Mouse (Mus musculus) stomach, embryonic 16.5 days (tissue): Measurements from ENCODE around the gene Stk11. TPM values are rescaled to one million over a fixed set of nuclear protein-coding genes. Genes with fewer than 3 reads are reported as not detected.
A peak's percentile ranks its signal among the peaks of the same experiment; 100 is the strongest.

Experiments used
- ATAC-seq: fragments of 200-750 bp; cut with Nextera tagmentation; 2 replicates; pipeline ENCODE4 v1.8.0; 2017; ENCODE audit warnings: moderate number of reproducible peaks, moderate TSS enrichment; ENCODE audit not compliant: insufficient read depth, low FRiP score
- H3K27ac ChIP-seq: fragments of 300-500 bp; sonication (generic); 2 replicates; pipeline ENCODE4 v1.5.1; 2014; ENCODE audit warnings: low read length
- H3K27me3 ChIP-seq: fragments of 300-500 bp; sonication (generic); 2 replicates; pipeline ENCODE4 v1.6.1; 2014; ENCODE audit warnings: low read length, control low read depth, mixed read lengths; ENCODE audit not compliant: control insufficient read depth, insufficient read depth
- H3K36me3 ChIP-seq: fragments of 300-500 bp; sonication (generic); 2 replicates; pipeline ENCODE4 v1.6.1; 2014; ENCODE audit warnings: low read length; ENCODE audit not compliant: control insufficient read depth, insufficient read depth
- H3K4me1 ChIP-seq: fragments of 300-500 bp; sonication (generic); 2 replicates; pipeline ENCODE4 v1.6.1; 2014; ENCODE audit warnings: low read length, control low read depth, mixed read lengths; ENCODE audit not compliant: control insufficient read depth, insufficient read depth
- H3K4me2 ChIP-seq: fragments of 300-500 bp; sonication (generic); 2 replicates; pipeline ENCODE4 v1.6.1; 2014; ENCODE audit warnings: low read depth, low read length, mixed read lengths
- H3K4me3 ChIP-seq: fragments of 300-500 bp; sonication (generic); replicated peaks from 2 replicates; pipeline ENCODE4 v1.5.1; 2014; ENCODE audit warnings: mild to moderate bottlenecking, low read length
- H3K9ac ChIP-seq: fragments of 300-500 bp; sonication (generic); 2 replicates; pipeline ENCODE4 v1.6.1; 2014; ENCODE audit warnings: low read length
- H3K9me3 ChIP-seq: fragments of 300-500 bp; sonication (generic); replicated peaks from 2 replicates; pipeline ENCODE4 v1.6.1; 2016; ENCODE audit warnings: low read length, control low read depth; ENCODE audit not compliant: control insufficient read depth
- WGBS: fragments of 180-500 bp; shearing (Covaris S2); extraction: QIAGEN DNeasy Blood & Tissue Kit; methylation state at CpG from one replicate; pipeline ENCODE4 v1.1.7; 2014; 5-methylcytosine and 5-hydroxymethylcytosine counted together
- polyA plus RNA-seq: library from polyadenylated mRNA; unstranded; fragments of >200 nt; fragmentation: Nextera tagmentation; extraction: Ambion mirVana; gene quantifications from 2 replicates; pipeline ENCODE4 v1.2.1, GENCODE M21; 2015

Gene Stk11
- polyA plus RNA-seq, 1 experiment from 2014 or later = 14.5 TPM

DNA sequence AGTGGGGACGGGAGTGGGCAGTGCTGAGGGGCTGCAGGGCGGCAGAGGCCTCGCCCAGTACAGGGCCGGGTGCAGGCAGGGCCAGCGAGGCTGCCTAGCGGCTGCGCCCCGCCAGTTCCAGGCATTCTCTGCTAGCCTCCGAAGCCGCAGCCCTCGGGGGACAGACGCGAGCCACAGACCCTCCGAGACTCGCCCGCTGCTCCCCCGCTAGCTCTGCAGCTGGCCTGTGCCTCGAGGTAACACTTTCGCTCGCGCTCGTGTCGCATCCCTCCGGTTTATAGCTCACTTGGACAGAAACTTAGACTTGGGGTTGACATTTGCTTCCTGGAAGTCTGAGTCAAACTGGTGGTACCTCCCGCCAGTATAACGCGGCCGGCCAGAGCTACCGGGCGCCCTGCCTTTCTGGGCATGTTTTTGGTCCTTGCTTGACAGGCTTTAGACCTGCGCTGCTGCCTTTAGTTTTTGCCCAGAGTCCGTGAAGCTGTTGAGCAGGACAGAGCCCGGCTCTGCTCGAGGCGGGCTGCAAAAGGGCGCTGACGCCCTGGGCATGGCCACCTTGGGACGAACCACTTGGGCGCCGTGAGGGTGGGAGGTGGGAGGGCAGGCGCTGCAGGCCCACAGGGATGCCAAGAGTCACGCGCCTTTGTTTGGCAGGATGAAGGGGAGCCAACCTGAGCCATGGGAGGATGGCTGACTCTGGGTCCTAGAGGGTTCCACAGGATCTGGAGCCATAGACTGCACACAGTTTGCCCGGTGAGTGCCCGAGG lies 56.3 kb downstream of the Stk11 start:
- ATAC-seq = no peak
- peak overlapping the region; percentile 67 for H3K4me3 ChIP-seq
- H3K4me1 ChIP-seq = peaks cover 18% of the 10 kb centered on the region
- H3K36me3 ChIP-seq = peaks cover 14% of the 10 kb centered on the region; the same call in 1 of the 2 replicates
- H3K9me3 ChIP-seq = no peaks in the 10 kb centered on the region
- peak overlapping the region; percentile 78 for H3K9ac ChIP-seq
- H3K4me2 ChIP-seq = peak overlapping the region; percentile 49; the same call in 1 of the 2 replicates
- H3K27me3 ChIP-seq = no peaks in the 10 kb centered on the region
- H3K27ac ChIP-seq = peak overlapping the region; percentile 93
- WGBS = 79% methylated on average over 44 of the region's 45 CpGs

- peaks cover 17% of the 10 kb centered on the region for H3K4me1 ChIP-seq
- peak within 1 kb of the TSS; percentile 49 for H3K4me2 ChIP-seq
- H3K27ac ChIP-seq = peak within 1 kb of the TSS; percentile 93
- H3K9ac ChIP-seq = peak within 1 kb of the TSS; percentile 78
- H3K27me3 ChIP-seq = no peaks in the 10 kb centered on the region
- peak within 1 kb of the TSS; percentile 67 for H3K4me3 ChIP-seq
- ATAC-seq = peak; percentile 80
- 7% methylated on average over 35 of the region's 35 CpGs for WGBS
- no peaks in the 10 kb centered on the region for H3K9me3 ChIP-seq
- H3K36me3 ChIP-seq = peaks cover 14% of the 10 kb centered on the region; the same call in 1 of the 2 replicates
Measured at GRCm38 (mm10) chr10:80172527-80173292, 57.1 kb downstream of the Stk11 start, which contains the start of gene 1600002K03Rik. TSS of gene 1600002K03Rik (plus strand) at chr10:80172944.

GRCm38 (mm10) chr10:80173358-80173757 lies 57.8 kb downstream of the Stk11 start:
- H3K27ac ChIP-seq = peak overlapping the region; percentile 93
- H3K9ac ChIP-seq = peak overlapping the region; percentile 78
- no peak for ATAC-seq
- peaks cover 17% of the 10 kb centered on the region for H3K4me1 ChIP-seq
- H3K36me3 ChIP-seq = peaks cover 14% of the 10 kb centered on the region; the same call in 1 of the 2 replicates
- no peaks in the 10 kb centered on the region for H3K9me3 ChIP-seq
- peak overlapping the region; percentile 49 for H3K4me2 ChIP-seq
- no peaks in the 10 kb centered on the region for H3K27me3 ChIP-seq
- peak overlapping the region; percentile 67 for H3K4me3 ChIP-seq
- WGBS = 14% methylated on average over 11 of the region's 11 CpGs

GRCm38 (mm10) chr10:80173955-80174640 lies 58.5 kb downstream of the Stk11 start:
- Histone ChIP-seq H3K36me3 (peaks cover 14% of the 10 kb centered on the region; the same call in 1 of the 2 replicates), H3K4me1 (peaks cover 11% of the 10 kb centered on the region), H3K27me3 (no peaks in the 10 kb centered on the region), H3K4me3 (no peak overlapping the region), H3K9me3 (no peaks in the 10 kb centered on the region), H3K9ac (no peak overlapping the region), H3K27ac (no peak overlapping the region), H3K4me2 (no peak overlapping the region)
- no peak for ATAC-seq
- WGBS = 84% methylated on average over 10 of the region's 10 CpGs

GRCm38 (mm10) chr10:80174705-80175104 lies 59.1 kb downstream of the Stk11 start:
- WGBS = 53% methylated on average over 2 of the region's 2 CpGs

GRCm38 (mm10) chr10:80175536-80176269 lies 60.1 kb downstream of the Stk11 start:
- H3K4me3 ChIP-seq = no peak overlapping the region
- H3K9me3 ChIP-seq = no peaks in the 10 kb centered on the region
- H3K9ac ChIP-seq = no peak overlapping the region
- no peak overlapping the region for H3K4me2 ChIP-seq
- H3K27me3 ChIP-seq = no peaks in the 10 kb centered on the region
- H3K4me1 ChIP-seq = peaks cover 20% of the 10 kb centered on the region
- peaks cover 9% of the 10 kb centered on the region; the same call in 1 of the 2 replicates for H3K36me3 ChIP-seq
- no peak overlapping the region for H3K27ac ChIP-seq
- WGBS = 22% methylated on average over 4 of the region's 4 CpGs
- no peak for ATAC-seq

More at GRCm38 (mm10) chr10:80174705-80175104, 59.1 kb downstream of the Stk11 start:
- no peaks in the 10 kb centered on the region for H3K9me3 ChIP-seq
- H3K27ac ChIP-seq = no peak overlapping the region
- H3K27me3 ChIP-seq = no peaks in the 10 kb centered on the region
- H3K4me3 ChIP-seq = no peak overlapping the region
- peaks cover 14% of the 10 kb centered on the region; the same call in 1 of the 2 replicates for H3K36me3 ChIP-seq
- no peak overlapping the region for H3K4me2 ChIP-seq
- no peak for ATAC-seq
- peaks cover 10% of the 10 kb centered on the region for H3K4me1 ChIP-seq
- H3K9ac ChIP-seq = no peak overlapping the region

DNA sequence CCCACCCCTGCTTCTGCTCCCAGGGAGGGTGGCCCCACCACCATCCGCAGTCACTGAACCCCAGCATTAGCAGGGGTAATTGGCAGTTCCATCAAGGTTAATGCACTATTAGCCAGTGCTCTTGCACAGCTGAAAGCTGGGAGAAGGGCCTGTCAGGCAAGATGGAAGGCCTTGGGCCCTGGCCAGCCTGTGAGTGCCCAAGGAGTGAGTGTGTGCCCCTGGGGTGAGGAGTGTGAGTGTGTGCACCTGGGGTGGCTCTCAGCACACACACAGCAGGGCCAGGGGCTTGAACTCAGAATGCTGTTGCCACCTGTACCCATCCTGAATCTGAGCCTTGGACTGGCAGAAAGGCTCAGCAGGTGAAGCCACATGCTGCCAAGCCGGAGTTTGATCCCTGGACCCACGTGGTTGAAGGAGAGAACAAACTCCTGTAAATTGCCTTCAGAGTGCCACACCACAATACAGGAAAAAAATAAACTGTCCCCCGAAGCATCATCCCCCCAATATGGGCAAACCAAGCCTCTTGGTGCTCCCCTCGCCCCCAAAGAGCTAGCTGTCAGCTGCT lies 60.7 kb downstream of the Stk11 start:
- ATAC-seq = no peak
- H3K36me3 ChIP-seq = peaks cover 3% of the 10 kb centered on the region; the same call in 1 of the 2 replicates
- no peak overlapping the region for H3K4me2 ChIP-seq
- H3K9ac ChIP-seq = no peak overlapping the region
- H3K4me1 ChIP-seq = peaks cover 24% of the 10 kb centered on the region
- H3K27me3 ChIP-seq = no peaks in the 10 kb centered on the region
- 84% methylated on average over 5 of the region's 5 CpGs for WGBS
- H3K27ac ChIP-seq = no peak overlapping the region
- no peak overlapping the region for H3K4me3 ChIP-seq
- no peaks in the 10 kb centered on the region for H3K9me3 ChIP-seq
